Mouse (Mus musculus) layer of hippocampus, adult 2 months (tissue): ENCODE data around the gene Zfp526. TPM values are rescaled to one million over a fixed set of nuclear protein-coding genes. Genes with fewer than 3 reads are reported as not detected.
A peak's percentile ranks its signal among the peaks of the same experiment; 100 is the strongest.

ENCODE experiments used
- DNase-seq, 2 experiments: peaks; one replicate each; pipeline ENCODE4 v3.0.0; 2022; ENCODE audit warnings: low spot score in 2 of 2
- H3K27ac ChIP-seq: fragments of 200-600 bp; 2 replicates; pipeline ENCODE4 v1.8.1; 2022
- H3K4me3 ChIP-seq: fragments of 200-600 bp; 2 replicates; pipeline ENCODE4 v1.8.1; 2022; ENCODE audit warnings: mild to moderate bottlenecking
- CTCF ChIP-seq: fragments of 200-600 bp; conservative IDR thresholded peaks from 2 replicates; pipeline ENCODE4 v1.8.1; 2022; ENCODE audit warnings: antibody characterized with exemption, mild to moderate bottlenecking, moderate library complexity
- long read RNA-seq, 2 experiments: library from polyadenylated mRNA; stranded (forward); transcript quantifications; one replicate each; pipeline ENCODE4 v2.0.0; 2021; ENCODE audit warnings: borderline mapping rate in 2 of 2
- total RNA-seq, 2 experiments: library from RNA; stranded (reverse); gene quantifications; 2 replicates each; pipeline ENCODE4 v1.2.3; 2021

Gene Zfp526
- total RNA-seq, result 10 to 100 TPM; 10.5 to 12.7 TPM
- long read RNA-seq, experiment 1, partial matches to known transcripts, result 0 of 1 reads
- long read RNA-seq, experiment 1, other reads (novel, unspliced or antisense), result 0 of 1 reads
- long read RNA-seq, experiment 2, result 0 reads

- TF ChIP-seq CTCF, result peak; percentile 23; the same call in 1 of the 2 replicates
- peak within 1 kb of the TSS; percentile 99 for H3K4me3 ChIP-seq
- peak within 1 kb of the TSS; percentile 93 for H3K27ac ChIP-seq
These were observed at the start of gene Zfp526 for GRCm38 (mm10) chr7:25221102-25221883. TSS of gene Zfp526 (plus strand) at chr7:25221425.

DNA sequence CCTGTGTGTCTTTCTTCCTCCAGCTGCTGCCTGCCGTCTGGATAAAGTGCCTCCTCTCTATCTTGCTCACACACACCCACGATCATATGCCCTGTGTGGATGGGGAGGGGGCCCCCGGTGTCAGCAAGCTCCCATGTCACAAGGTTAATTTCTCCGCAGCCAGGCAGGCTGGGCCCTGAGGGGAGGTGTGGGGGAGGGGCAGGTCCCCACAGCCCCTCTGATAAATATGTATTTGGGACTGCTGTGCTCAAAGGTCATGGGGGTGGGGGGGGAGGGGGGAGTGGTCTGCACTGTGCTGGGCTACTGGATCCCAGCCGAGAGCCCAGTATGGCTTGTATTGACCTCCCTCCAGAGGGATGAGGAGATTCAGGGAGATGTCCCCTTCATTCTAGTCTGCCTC is 48.6 kb upstream of the Zfp526 start:
- no peak for TF ChIP-seq CTCF
- Histone ChIP-seq H3K27ac (no peak overlapping the region), H3K4me3 (no peak overlapping the region)
- DNase-seq, result no peak

More at GRCm38 (mm10) chr7:25221102-25221883, at the start of gene Zfp526:
- DNase-seq, result peak; percentile 98

- TF ChIP-seq CTCF, result no peak
- no peak overlapping the region for H3K4me3 ChIP-seq
- no peak for DNase-seq
- no peak overlapping the region for H3K27ac ChIP-seq
These were observed 46.9 kb upstream of the Zfp526 start for GRCm38 (mm10) chr7:25174343-25174742.

DNA sequence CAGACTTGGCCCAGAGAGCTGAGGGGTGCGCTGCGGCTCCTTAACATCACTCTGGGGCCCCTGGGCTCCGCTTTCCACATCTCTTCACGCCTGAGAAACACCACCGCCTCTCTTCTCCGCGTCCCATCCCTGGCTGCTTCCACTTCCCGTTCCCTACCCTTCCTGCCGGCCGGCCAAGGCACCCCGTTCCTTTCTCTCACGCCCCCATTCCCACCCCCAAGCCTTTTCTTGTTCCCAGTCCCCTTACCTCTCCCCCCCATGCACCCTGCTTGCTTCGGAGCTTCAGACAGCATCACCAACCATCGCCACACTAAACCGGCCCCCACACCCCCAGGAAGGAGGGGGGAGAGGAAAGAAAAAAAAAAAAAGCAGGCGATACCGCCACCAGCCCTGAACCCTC is 42.9 kb upstream of the Zfp526 start:
- H3K27ac ChIP-seq, result peak overlapping the region; percentile 94
- no peak for TF ChIP-seq CTCF
- DNase-seq, result peak in 1 of 2 experiments; percentile 21

GRCm38 (mm10) chr7:25178787-25179605 is 42.2 kb upstream of the Zfp526 start:
- peak in 1 of 2 experiments; percentile 25 for DNase-seq
- H3K27ac ChIP-seq, result peak overlapping the region; percentile 94
- TF ChIP-seq CTCF, result no peak
- peak overlapping the region; percentile 71 for H3K4me3 ChIP-seq

More for the DNA sequence above, 42.9 kb upstream of the Zfp526 start:
- peak overlapping the region; percentile 71 for H3K4me3 ChIP-seq

GRCm38 (mm10) chr7:25179606-25180161 is 41.5 kb upstream of the Zfp526 start, which contains the start of gene Pou2f2:
TSS of gene Pou2f2 (minus strand) at chr7:25179726.
- Histone ChIP-seq H3K27ac (peak within 1 kb of the TSS; percentile 94), H3K4me3 (peak within 1 kb of the TSS; percentile 71)
- TF ChIP-seq CTCF, result peak; percentile 65
- DNase-seq, result peak; percentile 82 to 89

- no peak for DNase-seq
- peak overlapping the region; percentile 94; the same call in 1 of the 2 replicates for H3K27ac ChIP-seq
- no peak overlapping the region for H3K4me3 ChIP-seq
- TF ChIP-seq CTCF, result no peak
These were observed 40.7 kb upstream of the Zfp526 start for GRCm38 (mm10) chr7:25180512-25180911.

DNA sequence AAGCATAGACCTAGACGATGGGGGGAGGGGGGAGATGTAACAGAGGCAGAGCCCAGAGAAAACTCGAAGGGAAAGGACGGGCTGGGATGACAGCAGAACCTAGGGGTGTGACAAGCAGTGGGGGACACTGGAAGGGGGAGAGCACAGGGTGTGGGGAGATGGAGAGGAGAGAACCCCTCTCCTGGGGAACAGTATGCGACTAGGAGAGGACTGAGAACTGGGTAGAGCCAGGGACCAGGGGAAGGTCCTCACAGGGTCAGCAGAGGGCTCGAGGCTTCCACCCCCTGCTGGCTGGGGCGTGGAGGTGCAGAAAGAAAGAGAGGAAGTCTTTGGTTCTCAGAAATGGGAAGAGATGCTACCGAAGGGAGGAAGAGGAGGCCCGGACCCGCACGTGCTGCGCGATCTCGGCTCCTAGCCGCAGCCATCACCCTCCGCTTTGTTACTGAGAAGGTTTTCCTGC is 39.9 kb upstream of the Zfp526 start:
- H3K4me3 ChIP-seq, result peak overlapping the region; percentile 36; the same call in 1 of the 2 replicates
- DNase-seq, result peak in 1 of 2 experiments; percentile 35
- no peak overlapping the region for H3K27ac ChIP-seq
- peak; percentile 83 for TF ChIP-seq CTCF

DNA sequence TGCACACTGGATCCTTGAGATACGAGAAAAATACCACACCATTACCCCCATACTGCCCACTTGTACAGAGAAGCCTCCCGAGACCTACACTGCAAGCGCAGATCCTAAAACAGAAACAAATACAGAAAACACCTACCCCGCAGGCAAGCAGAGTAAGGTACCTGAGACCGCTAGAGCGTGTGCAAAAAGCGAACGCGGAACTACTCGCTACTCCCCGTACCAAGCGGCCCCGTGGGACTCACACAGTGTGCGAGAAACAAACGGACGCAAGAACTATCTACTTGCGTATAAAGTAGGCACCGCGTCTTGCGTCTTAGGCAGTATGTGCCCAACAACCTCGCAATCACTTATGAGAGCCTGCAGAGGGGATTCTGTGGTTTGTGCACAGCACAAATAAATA is 39.4 kb upstream of the Zfp526 start:
- no peak for DNase-seq
- no peak for TF ChIP-seq CTCF
- Histone ChIP-seq H3K27ac (no peak overlapping the region), H3K4me3 (peak overlapping the region; percentile 36; the same call in 1 of the 2 replicates)

DNA sequence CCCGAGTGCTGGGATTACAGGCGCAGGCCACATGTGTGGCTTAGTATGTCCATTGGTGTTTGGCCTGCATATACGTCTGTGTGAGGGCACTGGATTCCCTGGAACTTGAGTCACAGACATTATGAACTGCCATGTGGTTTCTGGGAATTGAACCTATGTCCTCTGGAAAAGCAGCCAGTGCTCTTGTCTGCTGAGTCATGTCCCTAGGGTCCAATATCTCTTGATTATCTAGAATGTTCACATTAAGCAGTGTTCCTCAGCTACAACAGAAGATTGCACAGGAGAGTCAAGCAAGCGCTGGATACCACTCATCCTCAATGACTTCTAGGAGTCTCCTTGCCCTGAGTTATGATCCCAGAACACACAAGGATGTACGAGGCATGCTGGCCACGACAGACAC is 37.1 kb upstream of the Zfp526 start:
- DNase-seq, result no peak
- H3K27ac ChIP-seq, result no peak overlapping the region
- H3K4me3 ChIP-seq, result no peak overlapping the region
- no peak for TF ChIP-seq CTCF

DNA sequence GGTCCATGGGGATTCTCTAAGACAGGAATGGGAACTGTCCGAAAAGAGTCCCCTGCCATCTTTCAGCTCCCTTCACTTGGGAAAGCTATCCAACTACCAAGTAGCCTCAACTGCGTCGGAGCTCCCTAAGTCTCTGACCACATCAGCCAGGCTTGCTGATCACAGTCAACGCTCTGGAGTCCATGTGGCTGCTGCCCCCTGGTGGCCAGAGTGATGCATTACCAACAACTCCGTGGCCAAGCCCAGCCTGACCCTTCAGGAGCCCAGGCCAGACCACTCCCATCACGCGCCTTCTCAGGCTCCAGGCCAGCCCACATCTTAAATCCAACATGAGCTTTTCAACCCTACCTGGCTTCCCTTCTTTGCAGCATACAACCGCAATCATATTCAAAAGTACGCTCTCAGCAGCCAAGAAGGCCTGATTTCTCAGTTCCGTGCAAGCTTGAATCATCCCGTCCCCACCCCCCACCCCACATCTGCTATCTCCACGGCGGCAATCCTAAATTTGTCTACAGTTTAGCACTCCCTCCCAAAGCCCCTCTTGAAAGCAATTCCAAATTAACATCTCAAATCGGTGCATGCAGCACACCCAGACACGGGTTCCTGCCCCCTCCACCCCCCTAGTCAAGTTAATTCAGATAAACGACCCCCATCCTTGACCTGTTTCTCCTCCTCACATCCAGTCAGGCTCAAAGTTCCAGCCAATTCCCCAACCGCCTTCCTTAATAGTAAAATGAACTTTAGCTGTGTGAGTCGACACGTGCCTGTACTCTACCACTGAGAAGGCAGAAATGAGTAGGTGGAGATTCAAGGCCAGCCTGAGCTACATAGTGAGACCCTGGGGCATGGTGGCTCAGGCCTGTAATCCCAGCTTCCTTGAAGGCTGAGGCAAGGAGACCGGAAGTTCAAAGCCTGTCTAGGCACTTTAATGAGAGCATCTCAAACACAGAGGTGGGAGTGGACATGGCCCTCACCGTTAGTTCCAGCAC is 33.3 kb upstream of the Zfp526 start:
- TF ChIP-seq CTCF, result peak; percentile 99
- Histone ChIP-seq H3K4me3 (no peak overlapping the region; the same call in 1 of the 2 replicates), H3K27ac (no peak overlapping the region)
- peak; percentile 86 to 90 for DNase-seq
